Mouse (Mus musculus): Measurements from ENCODE around the gene Klhdc8b. TPM values are rescaled to one million over a fixed set of nuclear protein-coding genes. Genes with fewer than 3 reads are reported as not detected.

The Klhdc8b gene
- polyA plus RNA-seq, 1 experiment from 2014 or later = 37.2 TPM

GRCm38 (mm10) chr9:108428384-108428783 lies 33.0 kb downstream of the Klhdc8b start, which contains the start of gene Ccdc36:
TSS of gene Ccdc36 (minus strand) at chr9:108428484.
- Histone ChIP-seq H3K27ac (replicated peaks) (no peak within 1 kb of the TSS), H3K9ac (ENCODE audit: low read length) (no peak within 1 kb of the TSS), H3K36me3 (ENCODE audit: control insufficient read depth, insufficient read depth, low read length) (no peaks in the 10 kb centered on the region), H3K27me3 (ENCODE audit: control insufficient read depth, insufficient read depth, low read length) (no peaks in the 10 kb centered on the region), H3K9me3 (ENCODE audit: control insufficient read depth, low read length) (no peaks in the 10 kb centered on the region), H3K4me3 (ENCODE audit: low read depth, low read length) (no peak within 1 kb of the TSS), H3K4me2 (replicated peaks; ENCODE audit: low read depth) (no peak within 1 kb of the TSS), H3K4me1 (replicated peaks; ENCODE audit: control insufficient read depth, insufficient read depth) (no peaks in the 10 kb centered on the region)
- TF ChIP-seq CTCF (IDR thresholded peaks at IDR 0.05; ENCODE audit: low read depth) = no peak
- TF ChIP-seq EP300 (optimal IDR thresholded peaks at IDR 0.05) = no peak
- DNase-seq (ENCODE audit: low spot score) (no peak), ATAC-seq (ENCODE audit: low FRiP score, low TSS enrichment) (no peak)

GRCm38 (mm10) chr9:108412221-108412620 lies 49.2 kb downstream of the Klhdc8b start:
- Histone ChIP-seq H3K36me3 (ENCODE audit: control insufficient read depth, insufficient read depth, low read length) (no peaks in the 10 kb centered on the region), H3K9ac (ENCODE audit: low read length) (no peak overlapping the region), H3K27ac (replicated peaks) (no peak overlapping the region), H3K4me3 (ENCODE audit: low read depth, low read length) (no peak overlapping the region), H3K4me1 (replicated peaks; ENCODE audit: control insufficient read depth, insufficient read depth) (no peaks in the 10 kb centered on the region), H3K27me3 (ENCODE audit: control insufficient read depth, insufficient read depth, low read length) (no peaks in the 10 kb centered on the region), H3K4me2 (replicated peaks; ENCODE audit: low read depth) (no peak overlapping the region), H3K9me3 (ENCODE audit: control insufficient read depth, low read length) (no peaks in the 10 kb centered on the region)
- DNase-seq (ENCODE audit: low spot score) = no peak
- WGBS = 68% methylated on average over 1 of the region's 1 CpGs
- peak; percentile 65 for TF ChIP-seq CTCF (IDR thresholded peaks at IDR 0.05; ENCODE audit: low read depth)
- no peak for TF ChIP-seq EP300 (optimal IDR thresholded peaks at IDR 0.05)
- ATAC-seq (ENCODE audit: low FRiP score, low TSS enrichment) = no peak

GRCm38 (mm10) chr9:108411381-108411942 lies 49.9 kb downstream of the Klhdc8b start:
- H3K4me2 ChIP-seq (replicated peaks; ENCODE audit: low read depth) = no peak overlapping the region
- 77% methylated on average over 9 of the region's 9 CpGs for WGBS
- H3K27ac ChIP-seq (replicated peaks) = no peak overlapping the region
- no peaks in the 10 kb centered on the region for H3K27me3 ChIP-seq (ENCODE audit: control insufficient read depth, insufficient read depth, low read length)
- no peak overlapping the region for H3K4me3 ChIP-seq (ENCODE audit: low read depth, low read length)
- no peaks in the 10 kb centered on the region for H3K4me1 ChIP-seq (replicated peaks; ENCODE audit: control insufficient read depth, insufficient read depth)
- no peak overlapping the region for H3K9ac ChIP-seq (ENCODE audit: low read length)
- no peaks in the 10 kb centered on the region for H3K9me3 ChIP-seq (ENCODE audit: control insufficient read depth, low read length)
- H3K36me3 ChIP-seq (ENCODE audit: control insufficient read depth, insufficient read depth, low read length) = no peaks in the 10 kb centered on the region
- no peak for TF ChIP-seq EP300 (optimal IDR thresholded peaks at IDR 0.05)
- no peak for TF ChIP-seq CTCF (IDR thresholded peaks at IDR 0.05; ENCODE audit: low read depth)
- ATAC-seq (ENCODE audit: low FRiP score, low TSS enrichment) (no peak), DNase-seq (ENCODE audit: low spot score) (no peak)

- Histone ChIP-seq H3K9ac (ENCODE audit: low read length) (no peak overlapping the region), H3K27ac (replicated peaks) (no peak overlapping the region), H3K9me3 (ENCODE audit: control insufficient read depth, low read length) (no peaks in the 10 kb centered on the region), H3K4me3 (ENCODE audit: low read depth, low read length) (no peak overlapping the region), H3K4me1 (replicated peaks; ENCODE audit: control insufficient read depth, insufficient read depth) (no peaks in the 10 kb centered on the region), H3K27me3 (ENCODE audit: control insufficient read depth, insufficient read depth, low read length) (no peaks in the 10 kb centered on the region), H3K4me2 (replicated peaks; ENCODE audit: low read depth) (no peak overlapping the region), H3K36me3 (ENCODE audit: control insufficient read depth, insufficient read depth, low read length) (no peaks in the 10 kb centered on the region)
- no peak for DNase-seq (ENCODE audit: low spot score)
- no peak for ATAC-seq (ENCODE audit: low FRiP score, low TSS enrichment)
- TF ChIP-seq CTCF (IDR thresholded peaks at IDR 0.05; ENCODE audit: low read depth) = no peak
- no peak for TF ChIP-seq EP300 (optimal IDR thresholded peaks at IDR 0.05)
- WGBS = 82% methylated on average over 4 of the region's 4 CpGs
Observed at GRCm38 (mm10) chr9:108409535-108409934, 51.8 kb downstream of the Klhdc8b start.

GRCm38 (mm10) chr9:108404451-108404850 lies 56.9 kb downstream of the Klhdc8b start:
- 63% methylated on average over 8 of the region's 8 CpGs for WGBS
- TF ChIP-seq EP300 (optimal IDR thresholded peaks at IDR 0.05) = no peak
- peak; percentile 24 for TF ChIP-seq CTCF (IDR thresholded peaks at IDR 0.05; ENCODE audit: low read depth)
- ATAC-seq (ENCODE audit: low FRiP score, low TSS enrichment) = no peak

GRCm38 (mm10) chr9:108403081-108403480 lies 58.3 kb downstream of the Klhdc8b start:
- 80% methylated on average over 4 of the region's 4 CpGs for whole genome bisulfite sequencing
- DNase-seq (ENCODE audit: low spot score) = no peak
- no peak overlapping the region for H3K4me3 ChIP-seq (ENCODE audit: low read depth, low read length)
- no peak for ATAC-seq (ENCODE audit: low FRiP score, low TSS enrichment)
- no peak for TF ChIP-seq EP300 (optimal IDR thresholded peaks at IDR 0.05)
- TF ChIP-seq CTCF (IDR thresholded peaks at IDR 0.05; ENCODE audit: low read depth) = no peak
- peak overlapping the region; percentile 65; the same call in 1 of the 2 replicates for H3K27ac ChIP-seq (replicated peaks)
- H3K4me1 ChIP-seq (replicated peaks; ENCODE audit: control insufficient read depth, insufficient read depth) = no peaks in the 10 kb centered on the region
- no peaks in the 10 kb centered on the region for H3K36me3 ChIP-seq (ENCODE audit: control insufficient read depth, insufficient read depth, low read length)
- H3K4me2 ChIP-seq (replicated peaks; ENCODE audit: low read depth) = no peak overlapping the region
- H3K27me3 ChIP-seq (ENCODE audit: control insufficient read depth, insufficient read depth, low read length) = no peaks in the 10 kb centered on the region
- no peak overlapping the region for H3K9ac ChIP-seq (ENCODE audit: low read length)
- H3K9me3 ChIP-seq (ENCODE audit: control insufficient read depth, low read length) = no peaks in the 10 kb centered on the region

More at GRCm38 (mm10) chr9:108404451-108404850, 56.9 kb downstream of the Klhdc8b start:
- Histone ChIP-seq H3K4me1 (replicated peaks; ENCODE audit: control insufficient read depth, insufficient read depth) (no peaks in the 10 kb centered on the region), H3K4me3 (ENCODE audit: low read depth, low read length) (no peak overlapping the region), H3K27ac (replicated peaks) (no peak overlapping the region), H3K27me3 (ENCODE audit: control insufficient read depth, insufficient read depth, low read length) (no peaks in the 10 kb centered on the region), H3K36me3 (ENCODE audit: control insufficient read depth, insufficient read depth, low read length) (no peaks in the 10 kb centered on the region), H3K4me2 (replicated peaks; ENCODE audit: low read depth) (no peak overlapping the region), H3K9me3 (ENCODE audit: control insufficient read depth, low read length) (no peaks in the 10 kb centered on the region), H3K9ac (ENCODE audit: low read length) (no peak overlapping the region)
- no peak for DNase-seq (ENCODE audit: low spot score)

All from stomach, postnatal 0 days (tissue).